ENCODE assay signal across 8 mouse cellular contexts in the genomic region with DNA sequence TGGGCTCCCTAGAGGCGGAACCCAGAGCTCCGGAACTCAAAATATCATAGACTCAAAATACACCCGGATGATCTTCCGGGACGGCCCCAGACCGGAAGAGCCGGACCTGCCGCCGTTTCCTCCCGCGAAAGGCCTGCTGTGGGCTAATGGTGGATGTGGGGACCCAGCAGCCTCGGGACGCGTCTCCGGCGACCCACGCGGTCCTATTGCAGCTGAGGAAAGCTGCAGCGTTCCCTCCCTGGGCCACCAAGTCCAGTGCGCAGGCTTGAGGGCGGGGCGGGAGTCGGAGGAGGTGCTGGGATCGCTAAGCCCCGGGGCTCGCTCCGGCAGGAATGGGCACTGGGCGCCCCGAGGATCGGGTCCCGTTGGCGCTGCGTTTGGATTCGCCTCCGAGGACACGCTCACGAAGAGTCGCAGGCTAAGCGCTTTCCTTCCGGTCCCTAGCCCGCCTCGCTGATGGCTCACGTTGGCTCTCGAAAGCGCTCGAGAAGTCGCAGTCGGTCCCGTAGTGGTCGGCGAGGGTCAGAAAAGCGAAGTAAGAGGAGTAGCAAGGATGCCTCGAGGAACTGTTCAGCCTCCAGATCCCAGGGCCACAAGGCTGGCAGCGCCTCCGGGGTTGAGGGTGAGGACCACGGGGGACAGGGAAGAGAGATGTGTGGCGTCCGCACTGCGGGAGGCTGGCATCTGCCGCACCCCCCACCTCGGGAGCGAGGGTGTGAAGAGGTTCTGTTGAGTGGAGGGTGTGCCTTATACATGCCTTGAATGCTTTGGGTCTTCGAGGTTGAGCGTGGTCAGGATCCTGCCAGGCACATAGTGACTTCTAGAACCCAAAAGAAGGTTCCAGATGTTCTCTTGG. TPM values are rescaled to one million over a fixed set of nuclear protein-coding genes. Genes with fewer than 3 reads are reported as not detected.
DNase-seq lines count a peak whose midpoint lies in the region; ATAC-seq and TF ChIP-seq lines count a peak whose summit lies in the region.

A gene (plus strand): TSS at position 100 of the 856 bp plus-strand sequence.

- ATAC-seq in embryonic facial prominence, embryonic 14.5 days (ENCODE audit: low read depth): peak; percentile 6; the same call in 1 of the 2 replicates
- peak; percentile 7 for ATAC-seq in kidney, embryonic 14.5 days (ENCODE audit: low FRiP score, low TSS enrichment)

- 3% methylated on average over 50 of the region's 64 CpGs for WGBS in embryonic facial prominence, embryonic 14.5 days
- 2% methylated on average over 64 of the region's 64 CpGs for WGBS in kidney, embryonic 14.5 days
- WGBS in liver, adult 2 months: under 1% methylated on average over 64 of the region's 64 CpGs

- H3K9ac ChIP-seq in embryonic facial prominence, embryonic 14.5 days (ENCODE audit: low read depth, low read length): peak within 1 kb of the TSS; percentile 90
- H3K9ac ChIP-seq in kidney, embryonic 14.5 days (ENCODE audit: low read depth, low read length): peak within 1 kb of the TSS; percentile 94
- H3K9ac ChIP-seq in liver, adult 2 months (ENCODE audit: low read depth, low read length): peak within 1 kb of the TSS; percentile 97

- H3K36me3 ChIP-seq in embryonic facial prominence, embryonic 14.5 days (ENCODE audit: control insufficient read depth, insufficient read depth, low read length): peaks cover 40% of the 10 kb centered on the region
- peaks cover 38% of the 10 kb centered on the region for H3K36me3 ChIP-seq in kidney, embryonic 14.5 days (ENCODE audit: control insufficient read depth, insufficient read depth, low read length)
- H3K36me3 ChIP-seq in liver, adult 2 months (ENCODE audit: control insufficient read depth, insufficient read depth, low read length): no peaks in the 10 kb centered on the region
- H3K36me3 ChIP-seq in myocyte (ENCODE audit: control insufficient read depth, insufficient read depth): peaks cover 4% of the 10 kb centered on the region

- H3K9me3 ChIP-seq in embryonic facial prominence, embryonic 14.5 days (ENCODE audit: control insufficient read depth, low read length): no peaks in the 10 kb centered on the region
- H3K9me3 ChIP-seq in kidney, embryonic 14.5 days (ENCODE audit: control insufficient read depth, low read length): no peaks in the 10 kb centered on the region

- no peak for TF ChIP-seq CTCF in liver, adult 2 months (IDR thresholded peaks at IDR 0.05; ENCODE audit: low read depth, low read length)

- peak; percentile 89 for DNase-seq in A20 (ENCODE audit: low read depth, low spot score)
- DNase-seq in adrenal gland, postnatal 25 days: peak; percentile 72
- peak; percentile 71 for DNase-seq in embryonic facial prominence, embryonic 14.5 days (ENCODE audit: low spot score)
- peak; percentile 61 to 65 for DNase-seq in heart, adult 9 months (ENCODE audit: low spot score in 2 of 2)
- peak; percentile 40 for DNase-seq in liver, adult 2 months (ENCODE audit: extremely low read depth, low read depth, low spot score)
- peak; percentile 83 to 91 for DNase-seq in spleen, postnatal 4 days (ENCODE audit: low spot score in 2 of 2)

- peak within 1 kb of the TSS; percentile 93 for H3K4me2 ChIP-seq in embryonic facial prominence, embryonic 14.5 days (ENCODE audit: low read depth, low read length)
- peak within 1 kb of the TSS; percentile 97 for H3K4me2 ChIP-seq in kidney, embryonic 14.5 days (replicated peaks; ENCODE audit: low read depth, low read length)
- H3K4me2 ChIP-seq in myocyte (ENCODE audit: low read depth): peak within 1 kb of the TSS; percentile 94

- peak within 1 kb of the TSS; percentile 78 for H3K4me3 ChIP-seq in embryonic facial prominence, embryonic 14.5 days (ENCODE audit: low read depth, low read length)
- peak within 1 kb of the TSS; percentile 98 for H3K4me3 ChIP-seq in kidney, embryonic 14.5 days (ENCODE audit: low read length)
- H3K4me3 ChIP-seq in liver, adult 2 months (ENCODE audit: insufficient read depth, low read depth, low read length): peak within 1 kb of the TSS; percentile 97
- peak within 1 kb of the TSS; percentile 87 for H3K4me3 ChIP-seq in myocyte

- H3K27ac ChIP-seq in embryonic facial prominence, embryonic 14.5 days (replicated peaks; ENCODE audit: low read depth, low read length): peak within 1 kb of the TSS; percentile 80
- peak within 1 kb of the TSS; percentile 85 for H3K27ac ChIP-seq in kidney, embryonic 14.5 days (ENCODE audit: low read depth, low read length)
- H3K27ac ChIP-seq in liver, adult 2 months (replicated peaks; ENCODE audit: insufficient read depth, low read depth, low read length): peak within 1 kb of the TSS; percentile 62

- peak within 1 kb of the TSS; percentile 60 for H3ac ChIP-seq in myocyte (ENCODE audit: control insufficient read depth, insufficient read length)

- peaks cover 4% of the 10 kb centered on the region; the same call in 1 of the 2 replicates for H3K79me2 ChIP-seq in liver, adult 2 months (ENCODE audit: control insufficient read depth, insufficient read depth, low read length)
- peaks cover 12% of the 10 kb centered on the region for H3K79me2 ChIP-seq in myocyte (ENCODE audit: control insufficient read depth, insufficient read depth)

- peak; percentile 67; the same call in 1 of the 2 replicates for TF ChIP-seq POLR2A in liver, adult 2 months (IDR thresholded peaks at IDR 0.05; ENCODE audit: extremely low read depth, insufficient read depth, low read length)
- peak; percentile 83 for TF ChIP-seq POLR2A in myocyte (IDR thresholded peaks at IDR 0.05; ENCODE audit: insufficient read length, low read depth)

- no peaks in the 10 kb centered on the region for H3K27me3 ChIP-seq in embryonic facial prominence, embryonic 14.5 days (replicated peaks; ENCODE audit: control insufficient read depth, insufficient read depth, low read length)
- no peaks in the 10 kb centered on the region for H3K27me3 ChIP-seq in kidney, embryonic 14.5 days (ENCODE audit: control insufficient read depth, insufficient read depth, low read length)
- no peaks in the 10 kb centered on the region for H3K27me3 ChIP-seq in liver, adult 2 months (ENCODE audit: control insufficient read depth, insufficient read depth, low read length)
- no peaks in the 10 kb centered on the region for H3K27me3 ChIP-seq in myocyte (ENCODE audit: control insufficient read depth, insufficient read depth, insufficient read length)

- peaks cover 16% of the 10 kb centered on the region for H3K4me1 ChIP-seq in embryonic facial prominence, embryonic 14.5 days (ENCODE audit: control insufficient read depth, insufficient read depth, low read length)
- H3K4me1 ChIP-seq in kidney, embryonic 14.5 days (ENCODE audit: control insufficient read depth, insufficient read depth, low read length): peaks cover 24% of the 10 kb centered on the region
- peaks cover 13% of the 10 kb centered on the region for H3K4me1 ChIP-seq in liver, adult 2 months (ENCODE audit: control insufficient read depth, insufficient read depth, low read length)

TF ChIP-seq in myocyte, 11 proteins besides CTCF, POLR2A, EP300 and RAD21:
- TF ChIP-seq POLR2AphosphoS2 (IDR thresholded peaks at IDR 0.05; ENCODE audit: insufficient read length, low read depth): peak; percentile 95
- TF ChIP-seq TCF12 (IDR thresholded peaks at IDR 0.05; ENCODE audit: insufficient read depth, poor library complexity, severe bottlenecking): no peak
- TF ChIP-seq REST (IDR thresholded peaks at IDR 0.05; ENCODE audit: insufficient read depth, insufficient read length): peak; percentile 6
- peak in 1 of 3 experiments; percentile 14 for TF ChIP-seq MYOG (IDR thresholded peaks at IDR 0.05; ENCODE audit: control insufficient read depth in 1 of 3, insufficient read depth in 1 of 3, insufficient read length in 2 of 3, low read depth in 2 of 3)
- TF ChIP-seq CEBPB (IDR thresholded peaks at IDR 0.05; ENCODE audit: insufficient read depth, poor library complexity, severe bottlenecking): no peak
- TF ChIP-seq TCF3 (IDR thresholded peaks at IDR 0.05; ENCODE audit: insufficient read length, low read depth): no peak

RNA-seq across cellular contexts. Expression of the gene that starts here (rescaled TPM):
- 56.9 and 86.5 TPM in 2 replicates for total RNA-seq in adrenal gland, postnatal 25 days (2021)
- polyA plus RNA-seq in embryonic facial prominence, embryonic 14.5 days (2014; fragmentation: Nextera tagmentation; extraction: Ambion mirVana): 76.5 and 77.5 TPM in 2 replicates
- 105 and 114 TPM in 2 replicates for polyA plus RNA-seq in kidney, embryonic 14.5 days (2014; fragmentation: Nextera tagmentation; extraction: Ambion mirVana)
- total RNA-seq in liver, adult 2 months (2014; rRNA removed): 18.0 and 19.3 TPM in 2 replicates
- 23.6 and 26.2 TPM in 2 replicates for polyA plus RNA-seq in liver, adult 2 months (2012; rRNA removed)
- 55.0 TPM for polyA plus RNA-seq in myocyte (2012; fragmentation: generic; extraction: Trizol)

Comparison
In these comparisons a context has a peak if more than half of its experiments do, and no peak if none do; other contexts are left out.
1. Peak in every context shown above with its lines: DNase-seq, ATAC-seq, H3K4me3 ChIP-seq and H3K27ac ChIP-seq.